Mouse (Mus musculus) forebrain, embryonic 14.5 days (tissue): ENCODE results near the gene Gjd2. TPM values are rescaled to one million over a fixed set of nuclear protein-coding genes. Genes with fewer than 3 reads are reported as not detected.

Experiments
- ATAC-seq: fragments of 200-750 bp; cut with Nextera tagmentation; 2 replicates; pipeline ENCODE4 v1.8.0; 2017; ENCODE audit warnings: mild to moderate bottlenecking, moderate library complexity
- DNase-seq: peaks from one replicate; pipeline ENCODE4 v3.0.0-alpha.2; 2015; ENCODE audit warnings: low spot score
- H3K27ac ChIP-seq: fragments of 300-500 bp; sonication (generic); 2 replicates; pipeline ENCODE4 v1.5.1; 2014; ENCODE audit warnings: low read depth, mild to moderate bottlenecking, control low read depth, low read length, moderate library complexity
- H3K27me3 ChIP-seq: fragments of 300-500 bp; sonication (generic); replicated peaks from 2 replicates; pipeline ENCODE4 v1.6.1; 2014; ENCODE audit warnings: low read length, control low read depth, mixed read lengths; ENCODE audit not compliant: control insufficient read depth, insufficient read depth
- H3K36me3 ChIP-seq: fragments of 300-500 bp; sonication (generic); 2 replicates; pipeline ENCODE4 v1.6.1; 2014; ENCODE audit warnings: low read length, control low read depth; ENCODE audit not compliant: control insufficient read depth, insufficient read depth
- H3K4me1 ChIP-seq: fragments of 300-500 bp; sonication (generic); 2 replicates; pipeline ENCODE4 v1.6.1; 2014; ENCODE audit warnings: antibody characterized with exemption, low read length, control low read depth; ENCODE audit not compliant: control insufficient read depth, insufficient read depth
- H3K4me2 ChIP-seq: fragments of 300-500 bp; sonication (generic); 2 replicates; pipeline ENCODE4 v1.6.1; 2014; ENCODE audit warnings: mild to moderate bottlenecking, control low read depth, low read length
- H3K4me3 ChIP-seq: fragments of 300-500 bp; sonication (generic); 2 replicates; pipeline ENCODE4 v1.5.1; 2014; ENCODE audit warnings: low read depth, low read length, control low read depth
- H3K9ac ChIP-seq: fragments of 300-500 bp; sonication (generic); 2 replicates; pipeline ENCODE4 v1.6.1; 2014; ENCODE audit warnings: mild to moderate bottlenecking, low read length, control low read depth, moderate library complexity
- H3K9me3 ChIP-seq: fragments of 300-500 bp; sonication (generic); replicated peaks from 2 replicates; pipeline ENCODE4 v1.6.1; 2016; ENCODE audit warnings: low read length, control low read depth, mixed read lengths; ENCODE audit not compliant: control insufficient read depth
- WGBS: fragments of 180-500 bp; shearing (Covaris S2); extraction: QIAGEN DNeasy Blood & Tissue Kit; methylation state at CpG from one replicate; pipeline ENCODE4 v1.1.7; 2014; 5-methylcytosine and 5-hydroxymethylcytosine counted together
- polyA plus RNA-seq: library from polyadenylated mRNA; unstranded; fragments of >200 nt; fragmentation: Nextera tagmentation; extraction: Ambion mirVana; gene quantifications from 2 replicates; pipeline ENCODE4 v1.2.1, GENCODE M21; 2014

Gjd2 gene
- polyA plus RNA-seq, 1 experiment from 2014 or later, result 2.9 TPM

DNA sequence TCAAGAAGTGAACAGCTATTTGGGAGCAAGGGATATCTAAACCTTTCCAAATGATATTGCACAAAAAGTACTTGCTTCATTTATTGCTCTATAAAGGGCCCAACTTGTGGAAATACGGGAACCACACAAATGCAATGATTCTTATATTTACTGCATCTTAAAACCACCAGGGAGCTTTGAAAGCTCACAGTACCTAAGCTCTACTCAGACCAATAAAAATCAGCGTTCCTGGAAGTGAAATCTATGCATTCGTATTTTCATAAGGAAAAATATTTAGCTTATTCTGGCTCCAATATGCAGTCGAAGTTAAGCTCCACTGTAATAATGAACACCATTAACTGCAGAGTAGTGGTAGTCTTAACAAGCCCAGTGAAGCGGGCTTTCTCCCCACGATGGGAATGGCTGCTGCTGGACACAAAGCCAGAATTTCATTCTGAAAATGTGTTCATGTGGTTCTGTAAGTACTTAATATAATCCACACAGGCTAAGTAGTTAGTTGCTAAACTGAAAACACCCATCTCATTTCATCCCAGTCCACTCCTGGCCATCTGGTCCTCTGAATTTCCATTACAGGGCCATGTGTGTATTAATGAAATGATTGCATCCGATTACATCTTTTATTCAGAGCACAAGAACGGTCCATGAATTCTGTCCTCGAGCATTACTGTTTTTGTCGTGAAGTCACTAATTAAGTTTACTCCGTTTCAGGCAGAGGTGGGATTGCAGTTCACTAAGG is 6.2 kb upstream of the Gjd2 start:
- ATAC-seq (peak; percentile 81), DNase-seq (peak; percentile 66)
- no peak overlapping the region for H3K9ac ChIP-seq
- no peaks in the 10 kb centered on the region; the same call in 1 of the 2 replicates for H3K4me1 ChIP-seq
- no peak overlapping the region for H3K27ac ChIP-seq
- WGBS, result 60% methylated on average over 11 of the region's 11 CpGs
- no peak overlapping the region for H3K4me3 ChIP-seq
- H3K36me3 ChIP-seq, result no peaks in the 10 kb centered on the region
- no peak overlapping the region for H3K4me2 ChIP-seq
- no peaks in the 10 kb centered on the region for H3K9me3 ChIP-seq
- peaks cover 9% of the 10 kb centered on the region; the same call in 1 of the 2 replicates for H3K27me3 ChIP-seq

DNA sequence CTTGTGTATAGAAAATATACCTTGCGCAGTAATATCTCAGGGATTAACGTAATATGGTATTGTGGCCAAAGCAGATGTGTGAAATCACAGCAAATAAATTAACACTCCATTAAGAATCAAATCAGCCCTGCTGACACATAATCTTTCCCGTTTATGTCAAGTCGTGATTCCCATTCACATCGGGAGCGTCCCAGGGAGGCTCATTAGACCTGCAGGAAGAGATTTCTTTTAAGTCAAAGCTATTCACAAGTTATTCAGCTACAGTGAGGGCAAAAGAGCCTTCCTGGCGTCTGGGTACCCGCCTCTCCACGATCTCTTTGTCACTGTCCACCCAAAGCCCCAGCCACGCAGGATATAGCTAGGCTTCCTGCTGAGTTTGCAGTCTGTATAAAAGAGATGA is 4.7 kb upstream of the Gjd2 start:
- H3K27me3 ChIP-seq, result peaks cover 22% of the 10 kb centered on the region; the same call in 1 of the 2 replicates
- H3K36me3 ChIP-seq, result no peaks in the 10 kb centered on the region
- no peak overlapping the region for H3K27ac ChIP-seq
- no peak overlapping the region for H3K4me2 ChIP-seq
- H3K9me3 ChIP-seq, result no peaks in the 10 kb centered on the region
- peaks cover 3% of the 10 kb centered on the region; the same call in 1 of the 2 replicates for H3K4me1 ChIP-seq
- no peak overlapping the region for H3K4me3 ChIP-seq
- DNase-seq (peak; percentile 62), ATAC-seq (peak; percentile 38; the same call in 1 of the 2 replicates)
- 8% methylated on average over 10 of the region's 10 CpGs for WGBS
- H3K9ac ChIP-seq, result no peak overlapping the region

DNA sequence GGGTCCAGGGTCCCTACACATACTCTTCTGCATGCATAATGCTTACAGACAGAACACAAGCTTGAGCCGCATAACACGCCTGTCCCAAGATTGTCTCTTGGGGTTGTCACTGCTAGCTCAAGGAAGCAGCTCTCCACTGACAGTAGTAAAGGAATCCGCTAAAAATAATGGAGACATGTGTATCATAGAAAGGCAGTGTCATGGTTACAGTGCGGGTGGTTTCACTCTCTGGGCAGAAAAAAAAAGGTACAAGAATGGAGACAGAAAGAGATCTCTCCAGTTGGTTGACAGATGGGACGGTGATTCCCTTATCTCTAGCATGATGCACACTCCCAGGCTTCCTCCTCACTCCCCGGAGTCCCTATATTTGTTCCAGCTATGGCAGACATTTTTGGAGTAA is 1.4 kb upstream of the Gjd2 start:
- Histone ChIP-seq H3K9ac (no peak overlapping the region), H3K4me2 (no peak overlapping the region), H3K4me3 (no peak overlapping the region), H3K27me3 (peaks cover 28% of the 10 kb centered on the region), H3K4me1 (peaks cover 3% of the 10 kb centered on the region; the same call in 1 of the 2 replicates), H3K27ac (no peak overlapping the region), H3K9me3 (no peaks in the 10 kb centered on the region), H3K36me3 (no peaks in the 10 kb centered on the region)
- ATAC-seq, result no peak
- DNase-seq, result no peak
- 78% methylated on average over 6 of the region's 6 CpGs for WGBS

GRCm38 (mm10) chr2:114013846-114014245 is 427 bp upstream of the Gjd2 start:
- no peak for DNase-seq
- peak overlapping the region; percentile 79 for H3K9ac ChIP-seq
- H3K9me3 ChIP-seq, result no peaks in the 10 kb centered on the region
- H3K27ac ChIP-seq, result 0 out of 2 replicates have a peak overlapping the region, but pooled peaks have one; percentile 65
- ATAC-seq, result peak; percentile 28; the same call in 1 of the 2 replicates
- H3K36me3 ChIP-seq, result no peaks in the 10 kb centered on the region
- peaks cover 3% of the 10 kb centered on the region; the same call in 1 of the 2 replicates for H3K4me1 ChIP-seq
- H3K4me3 ChIP-seq, result peak overlapping the region; percentile 59
- H3K27me3 ChIP-seq, result peaks cover 28% of the 10 kb centered on the region
- H3K4me2 ChIP-seq, result peak overlapping the region; percentile 91
- WGBS, result 2% methylated on average over 13 of the region's 13 CpGs

GRCm38 (mm10) chr2:114012749-114013211 is 639 bp downstream of the Gjd2 start:
- under 1% methylated on average over 19 of the region's 19 CpGs for WGBS
- Histone ChIP-seq H3K27ac (peak overlapping the region; percentile 65; the same call in 1 of the 2 replicates), H3K36me3 (no peaks in the 10 kb centered on the region), H3K4me3 (peak overlapping the region; percentile 59), H3K4me1 (peaks cover 3% of the 10 kb centered on the region; the same call in 1 of the 2 replicates), H3K4me2 (peak overlapping the region; percentile 91), H3K9ac (peak overlapping the region; percentile 79), H3K27me3 (peaks cover 28% of the 10 kb centered on the region), H3K9me3 (no peaks in the 10 kb centered on the region)
- DNase-seq, result peak; percentile 65
- peak; percentile 81 for ATAC-seq

DNA sequence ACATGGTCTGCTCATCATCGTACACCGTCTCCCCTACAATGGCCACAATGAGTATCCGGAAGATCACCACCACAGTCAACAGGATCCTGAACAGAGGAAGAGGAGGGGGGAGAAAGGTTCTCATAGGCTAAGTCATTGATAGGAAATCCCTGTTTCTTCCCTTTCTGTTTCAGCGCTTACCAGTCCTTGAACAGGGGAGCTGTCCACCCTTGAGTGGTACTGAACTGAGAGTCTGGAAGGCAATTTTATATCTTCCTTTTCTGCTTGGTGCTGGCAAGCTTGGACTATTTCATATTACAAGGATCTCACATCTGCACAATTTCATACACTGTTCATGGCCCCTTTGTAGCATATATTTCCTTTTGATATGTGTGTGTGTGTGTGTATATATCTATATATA is 1.6 kb downstream of the Gjd2 start:
- no peak overlapping the region for H3K27ac ChIP-seq
- 54% methylated on average over 4 of the region's 4 CpGs for WGBS
- peaks cover 28% of the 10 kb centered on the region for H3K27me3 ChIP-seq
- no peaks in the 10 kb centered on the region for H3K36me3 ChIP-seq
- DNase-seq (peak; percentile 34), ATAC-seq (no peak)
- no peak overlapping the region for H3K4me2 ChIP-seq
- no peaks in the 10 kb centered on the region for H3K9me3 ChIP-seq
- H3K4me1 ChIP-seq, result peaks cover 3% of the 10 kb centered on the region; the same call in 1 of the 2 replicates
- H3K9ac ChIP-seq, result no peak overlapping the region
- H3K4me3 ChIP-seq, result no peak overlapping the region

GRCm38 (mm10) chr2:114008321-114008720 is 5.1 kb downstream of the Gjd2 start:
- ATAC-seq (no peak), DNase-seq (peak; percentile 45)
- no peaks in the 10 kb centered on the region for H3K36me3 ChIP-seq
- H3K4me1 ChIP-seq, result no peaks in the 10 kb centered on the region
- H3K27ac ChIP-seq, result no peak overlapping the region
- no peaks in the 10 kb centered on the region for H3K9me3 ChIP-seq
- no peak overlapping the region for H3K4me2 ChIP-seq
- H3K9ac ChIP-seq, result no peak overlapping the region
- H3K4me3 ChIP-seq, result no peak overlapping the region
- peaks cover 8% of the 10 kb centered on the region; the same call in 1 of the 2 replicates for H3K27me3 ChIP-seq
- 72% methylated on average over 2 of the region's 2 CpGs for WGBS

GRCm38 (mm10) chr2:113997484-113997883 is 15.9 kb downstream of the Gjd2 start:
- Histone ChIP-seq H3K9ac (no peak overlapping the region), H3K9me3 (no peaks in the 10 kb centered on the region), H3K27me3 (no peaks in the 10 kb centered on the region), H3K27ac (no peak overlapping the region), H3K4me2 (no peak overlapping the region), H3K4me3 (no peak overlapping the region), H3K36me3 (no peaks in the 10 kb centered on the region), H3K4me1 (no peaks in the 10 kb centered on the region)
- ATAC-seq, result peak; percentile 44; the same call in 1 of the 2 replicates
- peak; percentile 70 for DNase-seq
- 65% methylated on average over 8 of the region's 8 CpGs for WGBS

- Histone ChIP-seq H3K36me3 (no peaks in the 10 kb centered on the region), H3K4me1 (no peaks in the 10 kb centered on the region), H3K9ac (no peak overlapping the region), H3K4me2 (no peak overlapping the region), H3K27ac (no peak overlapping the region), H3K27me3 (no peaks in the 10 kb centered on the region), H3K4me3 (no peak overlapping the region), H3K9me3 (no peaks in the 10 kb centered on the region)
- no peak for ATAC-seq
- no peak for DNase-seq
Observed at GRCm38 (mm10) chr2:113996930-113997329, 16.5 kb downstream of the Gjd2 start.
